Mouse (Mus musculus) limb, embryonic 15.5 days (tissue): Measurements from ENCODE around the gene Ctdnep1. TPM values are rescaled to one million over a fixed set of nuclear protein-coding genes. Genes with fewer than 3 reads are reported as not detected.
A peak's percentile ranks its signal among the peaks of the same experiment; 100 is the strongest.
"Not testable (repeated sequence)": the region's sequence is repeated elsewhere in the genome, so short reads cannot be mapped to it uniquely, and the experiment has no call there.

Experiments used
- ATAC-seq: fragments of 200-750 bp; cut with Nextera tagmentation; 2 replicates; pipeline ENCODE4 v1.8.0; 2017; ENCODE audit warnings: low read depth, moderate TSS enrichment; ENCODE audit not compliant: insufficient number of reproducible peaks, low FRiP score, low TSS enrichment
- H3K27ac ChIP-seq: fragments of 300-500 bp; sonication (generic); 2 replicates; pipeline ENCODE4 v1.5.1; 2015; ENCODE audit warnings: moderate library complexity, mild to moderate bottlenecking, inconsistent platforms
- H3K27me3 ChIP-seq: fragments of 300-500 bp; sonication (generic); 2 replicates; pipeline ENCODE4 v1.6.1; 2015; ENCODE audit warnings: inconsistent platforms
- H3K36me3 ChIP-seq: fragments of 300-500 bp; sonication (generic); 2 replicates; pipeline ENCODE4 v1.6.1; 2015; ENCODE audit warnings: inconsistent platforms
- H3K4me1 ChIP-seq: fragments of 300-500 bp; sonication (generic); 2 replicates; pipeline ENCODE4 v1.6.1; 2015; ENCODE audit warnings: inconsistent platforms
- H3K4me2 ChIP-seq: fragments of 300-500 bp; sonication (generic); 2 replicates; pipeline ENCODE4 v1.6.1; 2015; ENCODE audit warnings: mild to moderate bottlenecking, inconsistent platforms
- H3K4me3 ChIP-seq: fragments of 300-500 bp; sonication (generic); 2 replicates; pipeline ENCODE4 v1.5.1; 2015; ENCODE audit warnings: mild to moderate bottlenecking, inconsistent platforms
- H3K9ac ChIP-seq: fragments of 300-500 bp; sonication (generic); 2 replicates; pipeline ENCODE4 v1.6.1; 2015; ENCODE audit warnings: inconsistent platforms
- H3K9me3 ChIP-seq: fragments of 300-500 bp; sonication (generic); 2 replicates; pipeline ENCODE4 v1.6.1; 2016; ENCODE audit warnings: inconsistent platforms
- WGBS: fragments of 180-500 bp; shearing (Covaris S2); methylation state at CpG from one replicate; pipeline ENCODE4 v1.1.7; 2015; 5-methylcytosine and 5-hydroxymethylcytosine counted together
- polyA plus RNA-seq: library from polyadenylated mRNA; unstranded; fragments of >200 nt; fragmentation: Nextera tagmentation; extraction: Ambion mirVana; gene quantifications from 2 replicates; pipeline ENCODE4 v1.2.1, GENCODE M21; 2015

Gene Ctdnep1
- polyA plus RNA-seq, 1 experiment from 2014 or later = 32.0 TPM

- H3K4me2 ChIP-seq, ATAC-seq, H3K9ac ChIP-seq, H3K9me3 ChIP-seq, H3K4me3 ChIP-seq, H3K27me3 ChIP-seq, H3K27ac ChIP-seq: not testable (repeated sequence)
- H3K36me3 ChIP-seq = peaks cover 30% of the 10 kb centered on the region
- H3K4me1 ChIP-seq = peaks cover 51% of the 10 kb centered on the region
- 80% methylated on average over 2 of the region's 2 CpGs for WGBS
Observed at GRCm38 (mm10) chr11:70016177-70016576, 35.2 kb downstream of the Ctdnep1 start.

GRCm38 (mm10) chr11:70016669-70017068 is 35.7 kb downstream of the Ctdnep1 start, which contains the start of gene Dlg4:
TSS of gene Dlg4 (plus strand) at chr11:70016942.
- 85% methylated on average over 3 of the region's 3 CpGs for WGBS

GRCm38 (mm10) chr11:70017199-70017767 is 36.3 kb downstream of the Ctdnep1 start:
- peak overlapping the region; percentile 90; the same call in 1 of the 2 replicates for H3K4me2 ChIP-seq
- no peak overlapping the region for H3K4me3 ChIP-seq
- no peaks in the 10 kb centered on the region for H3K27me3 ChIP-seq
- 41% methylated on average over 7 of the region's 7 CpGs for WGBS
- H3K4me1 ChIP-seq = peaks cover 60% of the 10 kb centered on the region
- H3K9me3 ChIP-seq = no peaks in the 10 kb centered on the region
- H3K27ac ChIP-seq = peak overlapping the region; percentile 95
- no peak for ATAC-seq
- H3K36me3 ChIP-seq = peaks cover 19% of the 10 kb centered on the region
- no peak overlapping the region; the same call in 1 of the 2 replicates for H3K9ac ChIP-seq

More at GRCm38 (mm10) chr11:70016669-70017068, 35.7 kb downstream of the Ctdnep1 start, which contains the start of gene Dlg4:
- peak within 1 kb of the TSS; percentile 95 for H3K27ac ChIP-seq
- no peaks in the 10 kb centered on the region for H3K27me3 ChIP-seq
- peak within 1 kb of the TSS; percentile 90 for H3K4me2 ChIP-seq
- peak within 1 kb of the TSS; percentile 68 for H3K4me3 ChIP-seq
- no peaks in the 10 kb centered on the region for H3K9me3 ChIP-seq
- H3K36me3 ChIP-seq = peaks cover 25% of the 10 kb centered on the region
- no peak for ATAC-seq
- peaks cover 56% of the 10 kb centered on the region for H3K4me1 ChIP-seq
- H3K9ac ChIP-seq = peak within 1 kb of the TSS; percentile 34; the same call in 1 of the 2 replicates

- Histone ChIP-seq H3K4me1 (peaks cover 65% of the 10 kb centered on the region), H3K36me3 (peaks cover 8% of the 10 kb centered on the region), H3K9ac (peak overlapping the region; percentile 77), H3K27ac (peak overlapping the region; percentile 95), H3K4me3 (peak overlapping the region; percentile 68), H3K4me2 (peak overlapping the region; percentile 90), H3K27me3 (no peaks in the 10 kb centered on the region), H3K9me3 (no peaks in the 10 kb centered on the region)
- ATAC-seq = no peak
- 2% methylated on average over 24 of the region's 25 CpGs for WGBS
Observed at GRCm38 (mm10) chr11:70018131-70018990, 37.4 kb downstream of the Ctdnep1 start.

- ATAC-seq = no peak
- 8% methylated on average over 1 of the region's 2 CpGs for WGBS
- Histone ChIP-seq H3K36me3 (no peaks in the 10 kb centered on the region), H3K4me2 (peak overlapping the region; percentile 90), H3K9me3 (no peaks in the 10 kb centered on the region), H3K9ac (no peak overlapping the region), H3K4me3 (peak overlapping the region; percentile 68), H3K27me3 (no peaks in the 10 kb centered on the region), H3K27ac (peak overlapping the region; percentile 95), H3K4me1 (peaks cover 69% of the 10 kb centered on the region)
Observed at GRCm38 (mm10) chr11:70019495-70020021, 38.6 kb downstream of the Ctdnep1 start.

- H3K9ac ChIP-seq = no peak overlapping the region
- peaks cover 71% of the 10 kb centered on the region for H3K4me1 ChIP-seq
- peak overlapping the region; percentile 95 for H3K27ac ChIP-seq
- 12% methylated on average over 8 of the region's 8 CpGs for WGBS
- H3K4me2 ChIP-seq = peak overlapping the region; percentile 90
- peak overlapping the region; percentile 68 for H3K4me3 ChIP-seq
- H3K27me3 ChIP-seq = no peaks in the 10 kb centered on the region
- no peaks in the 10 kb centered on the region for H3K36me3 ChIP-seq
- H3K9me3 ChIP-seq = no peaks in the 10 kb centered on the region
- no peak for ATAC-seq
Observed at GRCm38 (mm10) chr11:70020022-70020631, 39.2 kb downstream of the Ctdnep1 start.

- peaks cover 76% of the 10 kb centered on the region for H3K4me1 ChIP-seq
- peak overlapping the region; percentile 95 for H3K27ac ChIP-seq
- no peaks in the 10 kb centered on the region for H3K9me3 ChIP-seq
- no peaks in the 10 kb centered on the region for H3K36me3 ChIP-seq
- 2% methylated on average over 8 of the region's 8 CpGs for WGBS
- peak; percentile 75 for ATAC-seq
- H3K9ac ChIP-seq = 0 out of 2 replicates have a peak overlapping the region, but pooled peaks have one; percentile 17
- H3K4me2 ChIP-seq = peak overlapping the region; percentile 90
- H3K27me3 ChIP-seq = no peaks in the 10 kb centered on the region
- H3K4me3 ChIP-seq = peak overlapping the region; percentile 68
Observed at GRCm38 (mm10) chr11:70020731-70021263, 39.8 kb downstream of the Ctdnep1 start.

- no peaks in the 10 kb centered on the region for H3K9me3 ChIP-seq
- H3K27ac ChIP-seq = peak overlapping the region; percentile 95
- WGBS = 2% methylated on average over 39 of the region's 40 CpGs
- peak; percentile 72 for ATAC-seq
- H3K4me3 ChIP-seq = peak overlapping the region; percentile 68
- no peaks in the 10 kb centered on the region for H3K27me3 ChIP-seq
- H3K9ac ChIP-seq = 0 out of 2 replicates have a peak overlapping the region, but pooled peaks have one; percentile 17
- H3K36me3 ChIP-seq = no peaks in the 10 kb centered on the region
- H3K4me2 ChIP-seq = peak overlapping the region; percentile 90
- peaks cover 83% of the 10 kb centered on the region for H3K4me1 ChIP-seq
Observed at GRCm38 (mm10) chr11:70021264-70022132, 40.5 kb downstream of the Ctdnep1 start.

GRCm38 (mm10) chr11:70023481-70024150 is 42.7 kb downstream of the Ctdnep1 start:
- Histone ChIP-seq H3K4me2 (peak overlapping the region; percentile 50), H3K27ac (no peak overlapping the region), H3K9me3 (no peaks in the 10 kb centered on the region), H3K9ac (no peak overlapping the region), H3K27me3 (no peaks in the 10 kb centered on the region), H3K36me3 (no peaks in the 10 kb centered on the region), H3K4me1 (peaks cover 90% of the 10 kb centered on the region), H3K4me3 (peak overlapping the region; percentile 32)
- ATAC-seq = no peak
- WGBS = 9% methylated on average over 11 of the region's 29 CpGs

- Histone ChIP-seq H3K4me2 (peak overlapping the region; percentile 50), H3K4me1 (peaks cover 90% of the 10 kb centered on the region), H3K27ac (no peak overlapping the region), H3K4me3 (peak overlapping the region; percentile 32), H3K9ac (no peak overlapping the region), H3K27me3 (no peaks in the 10 kb centered on the region), H3K36me3 (no peaks in the 10 kb centered on the region), H3K9me3 (no peaks in the 10 kb centered on the region)
- no peak for ATAC-seq
- 13% methylated on average over 6 of the region's 6 CpGs for WGBS
Observed at GRCm38 (mm10) chr11:70024151-70024514, 43.2 kb downstream of the Ctdnep1 start.
